Mouse (Mus musculus) testis, postnatal 10 days (tissue): ENCODE data around the gene Prss54.

Source experiments
- DNase-seq: peaks from one replicate; pipeline ENCODE4 v3.0.0; 2021; ENCODE audit warnings: low spot score

The Prss54 gene

GRCm38 (mm10) chr8:95549871-95550829, 26.0 kb downstream of the Prss54 start:
- no peak for DNase-seq

- DNase-seq, result no peak
These were observed 28.2 kb downstream of the Prss54 start for GRCm38 (mm10) chr8:95547931-95548330.

GRCm38 (mm10) chr8:95546986-95547385, 29.2 kb downstream of the Prss54 start:
- no peak for DNase-seq

GRCm38 (mm10) chr8:95545815-95546214, 30.3 kb downstream of the Prss54 start:
- DNase-seq, result peak; percentile 47

- no peak for DNase-seq
These were observed 33.1 kb downstream of the Prss54 start for GRCm38 (mm10) chr8:95543065-95543464.

GRCm38 (mm10) chr8:95542191-95542590, 33.9 kb downstream of the Prss54 start:
- DNase-seq, result no peak

- no peak for DNase-seq
These were observed 36.7 kb downstream of the Prss54 start for GRCm38 (mm10) chr8:95539487-95539886.

- DNase-seq, result peak; percentile 73
These were observed 42.4 kb downstream of the Prss54 start, which contains the start of gene Ccdc113 for GRCm38 (mm10) chr8:95533584-95534387. Ccdc113 (plus strand) TSS chr8:95534085.

- no peak for DNase-seq
These were observed 43.9 kb downstream of the Prss54 start for GRCm38 (mm10) chr8:95532206-95532605.

- no peak for DNase-seq
These were observed 47.3 kb downstream of the Prss54 start for GRCm38 (mm10) chr8:95528750-95529310.

GRCm38 (mm10) chr8:95528194-95528593, 47.9 kb downstream of the Prss54 start:
- DNase-seq, result no peak

GRCm38 (mm10) chr8:95523991-95524390, 52.1 kb downstream of the Prss54 start:
- DNase-seq, result no peak

- no peak for DNase-seq
These were observed 59.2 kb downstream of the Prss54 start for GRCm38 (mm10) chr8:95516928-95517327.

GRCm38 (mm10) chr8:95513219-95513618, 62.9 kb downstream of the Prss54 start:
- DNase-seq, result no peak

GRCm38 (mm10) chr8:95512257-95512656, 63.9 kb downstream of the Prss54 start:
- DNase-seq, result no peak
